Mouse (Mus musculus) thymus, postnatal 0 days (tissue): ENCODE results near the gene Kcnk10. TPM values are rescaled to one million over a fixed set of nuclear protein-coding genes. Genes with fewer than 3 reads are reported as not detected.

ENCODE experiments used
- DNase-seq: peaks from one replicate; pipeline ENCODE4 v3.0.0-alpha.2; 2015; ENCODE audit warnings: low spot score
- polyA plus RNA-seq: library from polyadenylated mRNA; unstranded; fragments of >200 nt; fragmentation: Nextera tagmentation; extraction: Ambion mirVana; gene quantifications from 2 replicates; pipeline ENCODE4 v1.2.1, GENCODE M21; 2015

Kcnk10 gene
- polyA plus RNA-seq, 1 experiment from 2014 or later, result 0.10 TPM

DNA sequence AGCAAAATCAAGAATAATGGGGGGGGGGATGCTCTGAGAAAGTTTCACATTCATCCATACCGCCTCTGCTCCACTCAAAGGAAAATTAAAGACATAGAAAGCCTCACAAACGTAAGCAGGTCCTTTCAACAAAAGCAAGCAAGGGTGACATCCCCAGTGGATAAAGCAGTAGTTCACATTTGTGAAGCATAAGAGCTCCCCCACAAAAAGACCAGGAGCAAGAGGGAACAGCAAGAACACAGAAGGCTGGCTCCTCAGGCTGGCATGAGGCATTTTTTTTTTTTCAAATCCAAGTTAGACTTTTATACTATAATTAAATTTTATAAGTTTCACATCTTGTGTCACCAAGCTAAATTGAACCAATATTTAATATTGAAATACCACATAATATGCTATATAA is 168.5 kb downstream of the Kcnk10 start:
- DNase-seq, result peak; percentile 54

DNA sequence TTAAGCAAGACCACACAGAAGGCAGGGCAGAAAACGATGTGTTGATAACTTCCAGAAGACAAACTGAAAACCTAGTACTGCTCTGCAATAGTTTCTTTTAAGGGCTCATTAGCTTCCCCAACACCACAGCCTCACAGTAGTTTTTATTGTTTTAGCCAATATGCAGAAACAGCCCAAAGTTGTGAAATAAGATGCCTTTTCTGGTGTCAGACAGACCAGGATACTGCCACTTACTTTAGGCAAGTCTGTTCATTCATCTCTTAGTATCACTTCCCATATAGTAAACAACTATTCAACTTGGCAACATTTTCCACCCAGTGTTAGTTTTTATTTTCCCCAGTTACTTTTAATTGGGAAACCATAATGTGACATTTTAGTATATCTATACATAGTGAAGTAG is 171.5 kb downstream of the Kcnk10 start:
- DNase-seq, result no peak

DNA sequence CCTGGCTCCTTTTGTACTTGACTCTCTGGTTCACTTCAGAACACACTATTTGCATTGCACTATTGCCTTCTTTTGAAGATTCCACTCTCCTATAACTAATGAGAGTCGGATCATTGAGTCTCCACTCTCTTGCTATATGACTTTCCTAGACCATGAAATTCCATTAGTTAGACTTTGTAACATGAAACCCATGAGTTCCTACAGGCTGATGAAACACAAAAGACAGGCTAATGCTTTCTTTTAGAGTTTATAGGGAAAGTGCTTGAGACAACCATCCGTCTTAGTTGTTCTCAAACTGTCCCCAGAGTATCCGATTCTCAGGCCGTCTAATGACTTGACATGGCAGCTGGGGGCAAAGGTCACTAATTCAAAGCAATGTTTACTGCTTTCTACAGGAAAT is 172.0 kb downstream of the Kcnk10 start:
- DNase-seq, result no peak

DNA sequence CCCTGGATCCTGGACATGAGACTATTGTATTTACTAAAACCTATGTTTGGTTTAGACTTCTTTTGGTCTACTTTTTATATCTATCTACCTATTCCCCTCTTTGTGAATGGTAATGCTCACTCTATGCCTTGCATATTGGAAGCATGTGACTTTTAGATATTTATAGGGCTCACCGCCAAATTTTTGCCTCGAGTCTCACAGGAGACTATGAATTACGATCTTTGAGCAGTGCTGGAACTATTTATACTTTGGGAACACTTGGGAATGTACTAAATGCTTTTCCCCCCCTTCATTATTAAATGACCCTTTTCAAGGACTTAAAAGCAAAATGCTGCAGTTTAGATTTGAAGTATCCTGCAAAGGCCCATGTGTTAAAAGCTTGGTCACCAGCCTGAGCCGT is 181.5 kb downstream of the Kcnk10 start:
- no peak for DNase-seq

DNA sequence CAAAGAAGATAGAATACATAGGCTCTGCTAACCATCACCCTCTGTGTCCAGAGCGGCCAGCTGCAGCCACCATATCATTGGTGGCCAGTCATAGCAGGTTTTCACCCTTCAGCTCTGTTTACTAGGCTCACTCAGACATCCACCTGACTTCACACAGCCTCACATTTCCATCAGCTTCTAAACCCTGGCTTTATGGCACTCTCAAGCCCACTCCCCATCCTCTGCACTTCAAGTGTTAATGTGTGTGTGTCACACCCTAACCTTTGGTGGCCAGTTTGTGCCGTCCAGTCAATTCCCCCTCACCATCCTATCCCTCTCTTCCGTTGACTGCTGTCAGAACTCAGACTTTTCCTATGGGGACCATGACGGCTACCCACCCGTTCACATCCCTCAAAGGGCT is 184.0 kb downstream of the Kcnk10 start:
- no peak for DNase-seq

DNA sequence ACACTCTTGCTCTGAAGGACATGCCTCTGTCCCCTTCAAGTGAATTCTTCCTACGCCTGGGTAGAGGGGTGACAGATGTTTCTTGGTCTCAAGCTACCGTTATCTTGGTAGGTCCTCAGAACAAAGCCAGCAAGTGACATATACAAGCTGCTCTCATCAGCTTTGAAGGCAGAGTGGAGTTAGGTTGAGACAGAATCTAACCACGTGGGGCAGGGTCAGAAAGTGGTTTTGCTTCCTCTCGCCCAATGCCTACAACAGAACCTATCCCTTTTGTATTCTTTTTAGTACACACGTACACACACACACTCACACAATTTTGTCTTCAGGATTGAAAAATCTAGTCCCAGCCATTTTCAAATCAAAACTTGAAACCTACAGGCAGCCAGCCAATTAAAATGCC is 186.8 kb downstream of the Kcnk10 start:
- peak; percentile 42 for DNase-seq

DNA sequence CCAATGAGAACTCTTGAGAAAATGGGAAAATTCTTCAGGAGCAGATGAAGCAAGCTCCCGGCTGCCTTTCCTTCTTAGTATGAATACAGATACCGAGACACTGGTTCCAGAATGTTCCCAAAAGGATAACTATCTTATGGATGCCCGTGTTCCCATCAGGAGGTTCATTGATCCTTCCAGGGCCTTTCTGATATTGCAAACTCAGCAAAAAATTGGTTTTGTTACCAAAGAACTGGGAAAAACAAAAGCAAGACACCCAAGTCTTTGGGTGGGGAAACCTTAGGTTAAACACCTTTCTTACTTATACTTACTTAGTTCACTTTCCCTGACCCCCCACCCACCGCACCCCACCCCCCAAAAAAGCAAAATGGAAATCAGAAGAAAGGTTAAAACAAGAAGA is 188.5 kb downstream of the Kcnk10 start:
- no peak for DNase-seq

Other genes with a start within 250 kb of the Kcnk10 start
- 4.7 and 5.6 TPM in 2 replicates for gene Spata7, start 49.8 kb upstream of the Kcnk10 start, polyA plus RNA-seq
- 1.4 and 1.6 TPM in 2 replicates for gene Ptpn21, start 159.1 kb upstream of the Kcnk10 start, polyA plus RNA-seq
- 96.2 and 101 TPM in 2 replicates for gene Zc3h14, start 168.7 kb upstream of the Kcnk10 start, polyA plus RNA-seq